Mouse (Mus musculus) lung, embryonic 14.5 days (tissue): Measurements from ENCODE around the gene Sergef. TPM values are rescaled to one million over a fixed set of nuclear protein-coding genes. Genes with fewer than 3 reads are reported as not detected.

Source experiments
- ATAC-seq: fragments of 200-750 bp; cut with Nextera tagmentation; 2 replicates; pipeline ENCODE4 v1.8.0; 2017; ENCODE audit warnings: mild to moderate bottlenecking, moderate TSS enrichment, moderate library complexity; ENCODE audit not compliant: insufficient read depth
- DNase-seq: peaks from one replicate; pipeline ENCODE4 v3.0.0-alpha.2; 2015
- H3K27ac ChIP-seq: fragments of 300-500 bp; sonication (generic); 2 replicates; pipeline ENCODE4 v1.5.1; 2014; ENCODE audit warnings: low read depth, mild to moderate bottlenecking, moderate library complexity
- H3K27me3 ChIP-seq: fragments of 300-500 bp; sonication (generic); 2 replicates; pipeline ENCODE4 v1.6.1; 2014; ENCODE audit warnings: low read length, control low read depth; ENCODE audit not compliant: insufficient read depth
- H3K36me3 ChIP-seq: fragments of 300-500 bp; sonication (generic); 2 replicates; pipeline ENCODE4 v1.6.1; 2014; ENCODE audit warnings: control low read depth; ENCODE audit not compliant: insufficient read depth
- H3K4me1 ChIP-seq: fragments of 300-500 bp; sonication (generic); 2 replicates; pipeline ENCODE4 v1.6.1; 2014; ENCODE audit warnings: antibody characterized with exemption, control low read depth; ENCODE audit not compliant: insufficient read depth
- H3K4me2 ChIP-seq: fragments of 300-500 bp; sonication (generic); 2 replicates; pipeline ENCODE4 v1.6.1; 2014; ENCODE audit warnings: mild to moderate bottlenecking
- H3K4me3 ChIP-seq: fragments of 300-500 bp; sonication (generic); 2 replicates; pipeline ENCODE4 v1.5.1; 2014; ENCODE audit warnings: low read depth, low read length
- H3K9ac ChIP-seq: fragments of 300-500 bp; sonication (generic); 2 replicates; pipeline ENCODE4 v1.6.1; 2014
- H3K9me3 ChIP-seq: fragments of 300-500 bp; sonication (generic); 2 replicates; pipeline ENCODE4 v1.6.1; 2016; ENCODE audit warnings: low read depth, low read length, control low read depth
- CTCF ChIP-seq: IDR thresholded peaks from 2 replicates; pipeline ENCODE4 v1.5.1; 2016; ENCODE audit warnings: antibody characterized with exemption, low read depth
- WGBS: fragments of 180-500 bp; shearing (Covaris S2); extraction: QIAGEN DNeasy Blood & Tissue Kit; methylation state at CpG from one replicate; pipeline ENCODE4 v1.1.7; 2014; 5-methylcytosine and 5-hydroxymethylcytosine counted together
- polyA plus RNA-seq: library from polyadenylated mRNA; unstranded; fragments of >200 nt; fragmentation: Nextera tagmentation; extraction: Ambion mirVana; gene quantifications from 2 replicates; pipeline ENCODE4 v1.2.1, GENCODE M21; 2014

The Sergef gene
- polyA plus RNA-seq, 1 experiment from 2014 or later, result 12.7 TPM

GRCm38 (mm10) chr7:46542117-46542516 is 97.5 kb downstream of the Sergef start:
- Histone ChIP-seq H3K36me3 (no peaks in the 10 kb centered on the region), H3K4me1 (no peaks in the 10 kb centered on the region), H3K27ac (no peak overlapping the region), H3K9me3 (no peaks in the 10 kb centered on the region), H3K9ac (no peak overlapping the region), H3K4me2 (no peak overlapping the region), H3K4me3 (no peak overlapping the region), H3K27me3 (no peaks in the 10 kb centered on the region)
- WGBS, result 87% methylated on average over 3 of the region's 3 CpGs
- no peak for ATAC-seq
- DNase-seq, result no peak
- no peak for TF ChIP-seq CTCF

- Histone ChIP-seq H3K4me2 (no peak overlapping the region), H3K4me1 (no peaks in the 10 kb centered on the region), H3K4me3 (no peak overlapping the region), H3K9me3 (no peaks in the 10 kb centered on the region), H3K27me3 (no peaks in the 10 kb centered on the region), H3K9ac (no peak overlapping the region), H3K27ac (no peak overlapping the region), H3K36me3 (no peaks in the 10 kb centered on the region)
- ATAC-seq (no peak), DNase-seq (no peak)
- 46% methylated on average over 1 of the region's 1 CpGs for WGBS
- no peak for TF ChIP-seq CTCF
These were observed 99.0 kb downstream of the Sergef start for GRCm38 (mm10) chr7:46540616-46541015.

GRCm38 (mm10) chr7:46536456-46537097 is 103.0 kb downstream of the Sergef start:
- TF ChIP-seq CTCF, result no peak
- no peaks in the 10 kb centered on the region for H3K4me1 ChIP-seq
- WGBS, result 81% methylated on average over 9 of the region's 9 CpGs
- H3K9ac ChIP-seq, result no peak overlapping the region
- no peaks in the 10 kb centered on the region for H3K27me3 ChIP-seq
- no peaks in the 10 kb centered on the region for H3K9me3 ChIP-seq
- no peak overlapping the region for H3K4me2 ChIP-seq
- H3K4me3 ChIP-seq, result no peak overlapping the region
- DNase-seq, result no peak
- H3K27ac ChIP-seq, result no peak overlapping the region
- H3K36me3 ChIP-seq, result no peaks in the 10 kb centered on the region
- ATAC-seq, result no peak

GRCm38 (mm10) chr7:46535429-46535799 is 104.2 kb downstream of the Sergef start:
- ATAC-seq (peak; percentile 21; the same call in 1 of the 2 replicates), DNase-seq (peak; percentile 34)
- no peak overlapping the region for H3K4me2 ChIP-seq
- 28% methylated on average over 10 of the region's 10 CpGs for WGBS
- no peaks in the 10 kb centered on the region for H3K36me3 ChIP-seq
- H3K9me3 ChIP-seq, result no peaks in the 10 kb centered on the region
- no peak overlapping the region for H3K9ac ChIP-seq
- peak; percentile 62 for TF ChIP-seq CTCF
- no peak overlapping the region for H3K27ac ChIP-seq
- no peaks in the 10 kb centered on the region for H3K27me3 ChIP-seq
- H3K4me1 ChIP-seq, result no peaks in the 10 kb centered on the region
- no peak overlapping the region for H3K4me3 ChIP-seq

GRCm38 (mm10) chr7:46534767-46535428 is 104.7 kb downstream of the Sergef start:
- H3K27me3 ChIP-seq, result no peaks in the 10 kb centered on the region
- WGBS, result 82% methylated on average over 11 of the region's 11 CpGs
- no peak for TF ChIP-seq CTCF
- DNase-seq (no peak), ATAC-seq (no peak)
- no peaks in the 10 kb centered on the region for H3K36me3 ChIP-seq
- H3K9me3 ChIP-seq, result no peaks in the 10 kb centered on the region
- no peak overlapping the region for H3K4me3 ChIP-seq
- H3K4me1 ChIP-seq, result no peaks in the 10 kb centered on the region
- H3K4me2 ChIP-seq, result no peak overlapping the region
- no peak overlapping the region for H3K27ac ChIP-seq
- H3K9ac ChIP-seq, result no peak overlapping the region

- Histone ChIP-seq H3K27ac (no peak overlapping the region), H3K4me2 (no peak overlapping the region)
These were observed 106.1 kb downstream of the Sergef start for GRCm38 (mm10) chr7:46533518-46533917.

GRCm38 (mm10) chr7:46531345-46531744 is 108.3 kb downstream of the Sergef start:
- Histone ChIP-seq H3K9me3 (no peaks in the 10 kb centered on the region), H3K9ac (no peak overlapping the region), H3K4me1 (no peaks in the 10 kb centered on the region), H3K27ac (no peak overlapping the region), H3K4me2 (no peak overlapping the region), H3K36me3 (no peaks in the 10 kb centered on the region), H3K27me3 (no peaks in the 10 kb centered on the region), H3K4me3 (no peak overlapping the region)
- TF ChIP-seq CTCF, result no peak
- 73% methylated on average over 5 of the region's 5 CpGs for WGBS
- DNase-seq, result no peak
- no peak for ATAC-seq

More at GRCm38 (mm10) chr7:46533518-46533917, 106.1 kb downstream of the Sergef start:
- DNase-seq (no peak), ATAC-seq (no peak)
- Histone ChIP-seq H3K4me1 (no peaks in the 10 kb centered on the region), H3K36me3 (no peaks in the 10 kb centered on the region), H3K9me3 (no peaks in the 10 kb centered on the region), H3K4me3 (no peak overlapping the region), H3K27me3 (no peaks in the 10 kb centered on the region), H3K9ac (no peak overlapping the region)
- 72% methylated on average over 11 of the region's 11 CpGs for WGBS
- TF ChIP-seq CTCF, result no peak
